Mouse (Mus musculus): ENCODE measurements at regions not wholly inside any gene's neighbourhood (a gene's known extent, or its start where the extent isn't known, plus 50 kb on each side); places are given as distances from the start of the nearest gene placed in this dataset.

DNA sequence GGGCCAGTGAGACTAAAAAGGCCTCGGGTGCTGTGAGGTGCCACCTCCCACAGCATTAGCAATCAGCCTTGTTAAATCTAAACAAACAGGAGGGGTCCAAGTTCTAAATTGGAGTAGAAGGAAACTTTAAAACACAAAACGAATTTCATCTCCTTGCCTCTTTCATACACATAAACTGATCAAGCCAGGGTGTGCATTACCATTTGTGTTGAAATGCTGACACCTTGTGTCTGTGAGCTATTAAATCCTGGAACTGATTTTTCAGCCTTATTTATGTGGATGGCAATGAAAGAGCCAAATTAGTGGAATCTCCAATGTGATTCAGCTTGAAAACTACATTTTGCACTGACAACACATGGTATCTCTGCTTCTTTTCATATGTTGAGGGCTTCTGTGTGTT, 114.8 kb downstream of the Pcsk1 start:
- no peak for DNase-seq (ENCODE audit: low spot score)

- DNase-seq (ENCODE audit: low spot score) = no peak
Measured at GRCm38 (mm10) chr13:75223944-75224343, 134.3 kb downstream of the Pcsk1 start.

- DNase-seq (ENCODE audit: low spot score) = no peak
Measured at GRCm38 (mm10) chr13:75225581-75226297, 136.1 kb downstream of the Pcsk1 start.

GRCm38 (mm10) chr13:75227616-75228277, 138.1 kb downstream of the Pcsk1 start:
- peak; percentile 45 for DNase-seq (ENCODE audit: low spot score)

DNA sequence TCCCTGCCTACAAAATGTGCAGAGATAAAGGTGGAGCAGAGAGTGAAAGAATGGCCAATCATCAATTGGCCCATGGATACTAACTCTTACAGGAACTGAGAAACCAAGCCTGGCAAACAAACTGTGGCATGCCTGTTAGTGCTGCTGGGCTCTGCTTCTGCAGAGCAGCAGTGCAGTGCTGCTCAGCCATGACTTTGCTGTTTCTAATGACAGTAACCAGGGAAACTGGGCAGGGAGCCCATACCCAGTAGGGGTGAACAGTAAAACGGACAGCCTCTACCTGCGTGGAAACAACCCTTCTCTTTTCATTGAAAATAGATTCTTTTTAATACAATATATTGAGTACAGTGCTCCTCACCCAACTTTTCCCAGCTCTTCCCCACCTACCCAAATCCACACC, 146.8 kb downstream of the Pcsk1 start:
- no peak for DNase-seq (ENCODE audit: low spot score)
